Mouse (Mus musculus): ENCODE data around the gene Vgll2. TPM values are rescaled to one million over a fixed set of nuclear protein-coding genes. Genes with fewer than 3 reads are reported as not detected.

Vgll2 gene
- polyA plus RNA-seq, 2 experiments: 0.03 TPM; not detected in 1

- H3K9me3 ChIP-seq (ENCODE audit: control insufficient read depth, low read length): no peaks in the 10 kb centered on the region
- no peak for DNase-seq (ENCODE audit: low read depth in 3 of 3, low spot score in 3 of 3)
- H3K36me3 ChIP-seq (replicated peaks; ENCODE audit: control insufficient read depth, insufficient read depth, low read depth): no peaks in the 10 kb centered on the region
- no peak overlapping the region for H3K4me3 ChIP-seq (ENCODE audit: insufficient read depth in 1 of 2, low read depth in 2 of 2, low read length in 2 of 2)
- H3K4me1 ChIP-seq (replicated peaks; ENCODE audit: control insufficient read depth in 2 of 2, insufficient read depth in 2 of 2, low read length in 1 of 2): no peaks in the 10 kb centered on the region
- H3K27ac ChIP-seq: no peak overlapping the region
- no peaks in the 10 kb centered on the region for H3K27me3 ChIP-seq (ENCODE audit: control insufficient read depth, insufficient read depth, low read length)
- ATAC-seq (ENCODE audit: insufficient read depth): no peak
- TF ChIP-seq CTCF (IDR thresholded peaks at IDR 0.05; ENCODE audit: low read depth) (no peak), EP300 (IDR thresholded peaks at IDR 0.05; ENCODE audit: low read depth) (no peak)
- H3K4me2 ChIP-seq (ENCODE audit: low read depth): no peak overlapping the region
- no peak overlapping the region for H3K9ac ChIP-seq (replicated peaks)
Observed at GRCm38 (mm10) chr10:52072482-52072881, 50.2 kb downstream of the Vgll2 start.

Small RNAs within 50 kb of the gene (microRNA-seq; reads per million reads assigned to microRNA genes)
- gene Gm24084: not detected

Other genes starting within 250 kb of the Vgll2 start
- gene Ros1, start 172.7 kb downstream of the Vgll2 start, polyA plus RNA-seq (2012; rRNA removed): 0.02 and 0.03 TPM in 2 replicates
- 0.03 and 0.05 TPM in 2 replicates for gene Ros1, start 172.7 kb downstream of the Vgll2 start, polyA plus RNA-seq (2014; fragmentation: Nextera tagmentation; extraction: Ambion mirVana)
- gene Dcbld1, start 211.1 kb downstream of the Vgll2 start, polyA plus RNA-seq (2012; rRNA removed): 1.8 and 1.9 TPM in 2 replicates
- 2.9 and 3.1 TPM in 2 replicates for gene Dcbld1, start 211.1 kb downstream of the Vgll2 start, polyA plus RNA-seq (2014; fragmentation: Nextera tagmentation; extraction: Ambion mirVana)

Measured in liver, embryonic 14.5 days (tissue).